Mouse (Mus musculus): Measurements from ENCODE around the gene 4930402H24Rik.

GRCm38 (mm10) chr2:130681531-130681930 lies 224.7 kb downstream of the 4930402H24Rik start:
- TF ChIP-seq CTCF (IDR thresholded peaks at IDR 0.05) (no peak), EP300 (IDR thresholded peaks at IDR 0.05) (no peak)

Data from lung, postnatal 0 days (tissue).